Mouse (Mus musculus) T-helper 17 cell (primary cell): Measurements from ENCODE around the gene Slamf9.

ENCODE experiments used
- in situ Hi-C, 2 experiments: fragments of 300-600 bp; cut with MboI, MseI; formaldehyde crosslinking; loops; 1 replicate in 1 of 2; 2 replicates in 1 of 2; pipeline ENCODE4 v1.15.1; 2025; ENCODE audit warnings: high pct_unique_total_duplicates in 2 of 2

The Slamf9 gene

GRCm38 (mm10) chr1:172489585-172490250 is 14.6 kb downstream of the Slamf9 start:
- in situ Hi-C loops = loop anchor here in 1 of 2 experiments (5.0 kb wide), 1 partner anchor 77 kb away; no protein-coding TSS in a partner anchor

- in situ Hi-C loops = loop anchor here in 1 of 2 experiments (5.0 kb wide), 1 partner anchor 78 kb away; no protein-coding TSS in a partner anchor
These were observed 15.1 kb downstream of the Slamf9 start for GRCm38 (mm10) chr1:172490261-172490661.

- in situ Hi-C loops = loop anchor here in 1 of 2 experiments (5.0 kb wide), 1 partner anchor 80 kb away; no protein-coding TSS in a partner anchor
These were observed 16.9 kb downstream of the Slamf9 start for GRCm38 (mm10) chr1:172492047-172492446.

GRCm38 (mm10) chr1:172493516-172493915 is 18.4 kb downstream of the Slamf9 start:
- in situ Hi-C loops = loop anchor here in 1 of 2 experiments (5.0 kb wide), 1 partner anchor 81 kb away; no protein-coding TSS in a partner anchor

GRCm38 (mm10) chr1:172496030-172496429 is 20.9 kb downstream of the Slamf9 start:
- in situ Hi-C loops = no loop called here

- in situ Hi-C loops = no loop called here
These were observed 22.3 kb downstream of the Slamf9 start for GRCm38 (mm10) chr1:172497428-172497827.

- in situ Hi-C loops = loop anchor here in 1 of 2 experiments (25.0 kb wide), 2 partner anchors 1438 to 1638 kb away; partner anchors contain the start of genes Atf6 and Fcgr3
These were observed 24.7 kb downstream of the Slamf9 start, which contains the start of gene Tagln2 for GRCm38 (mm10) chr1:172499765-172500441. Gene Tagln2, plus strand, starts transcription at chr1:172500047.

- in situ Hi-C loops = loop anchor here in 1 of 2 experiments (25.0 kb wide), 2 partner anchors 1438 to 1638 kb away; partner anchors contain the start of genes Atf6 and Fcgr3
These were observed 25.6 kb downstream of the Slamf9 start for GRCm38 (mm10) chr1:172500451-172501370.

GRCm38 (mm10) chr1:172501371-172502144 is 26.4 kb downstream of the Slamf9 start:
- in situ Hi-C loops = loop anchor here in 1 of 2 experiments (25.0 kb wide), 2 partner anchors 1439 to 1639 kb away; partner anchors contain the start of genes Atf6 and Fcgr3

- in situ Hi-C loops = loop anchor here in 1 of 2 experiments (25.0 kb wide), 2 partner anchors 1440 to 1640 kb away; partner anchors contain the start of genes Atf6 and Fcgr3
These were observed 27.3 kb downstream of the Slamf9 start for GRCm38 (mm10) chr1:172502145-172503110.

- in situ Hi-C loops = loop anchor here in 1 of 2 experiments (25.0 kb wide), 2 partner anchors 1441 to 1641 kb away; partner anchors contain the start of genes Atf6 and Fcgr3
These were observed 28.2 kb downstream of the Slamf9 start for GRCm38 (mm10) chr1:172503111-172503997.

- in situ Hi-C loops = loop anchor here in 1 of 2 experiments (25.0 kb wide), 2 partner anchors 1442 to 1642 kb away; partner anchors contain the start of genes Atf6 and Fcgr3
These were observed 29.6 kb downstream of the Slamf9 start for GRCm38 (mm10) chr1:172504756-172505155.

GRCm38 (mm10) chr1:172507001-172507400 is 31.8 kb downstream of the Slamf9 start:
- in situ Hi-C loops = loop anchor here in 1 of 2 experiments (25.0 kb wide), 2 partner anchors 1445 to 1645 kb away; partner anchors contain the start of genes Atf6 and Fcgr3

- in situ Hi-C loops = loop anchor here in 1 of 2 experiments (25.0 kb wide), 2 partner anchors 1445 to 1645 kb away; partner anchors contain the start of genes Atf6 and Fcgr3
These were observed 32.5 kb downstream of the Slamf9 start for GRCm38 (mm10) chr1:172507701-172508100.

- in situ Hi-C loops = loop anchor here in 1 of 2 experiments (25.0 kb wide), 2 partner anchors 1446 to 1646 kb away; partner anchors contain the start of genes Atf6 and Fcgr3
These were observed 33.0 kb downstream of the Slamf9 start for GRCm38 (mm10) chr1:172508172-172508571.

GRCm38 (mm10) chr1:172509235-172509634 is 34.1 kb downstream of the Slamf9 start:
- in situ Hi-C loops = loop anchor here in 1 of 2 experiments (25.0 kb wide), 2 partner anchors 1447 to 1647 kb away; partner anchors contain the start of genes Atf6 and Fcgr3

GRCm38 (mm10) chr1:172509983-172510382 is 34.8 kb downstream of the Slamf9 start:
- in situ Hi-C loops = loop anchor here (10.0 to 25.0 kb wide), 3 partner anchors 305 to 1648 kb away; partner anchors contain the start of genes Atf6 (in 1 of the 2), Fcgr3 (in 1 of the 2) and Pea15a (in 1 of the 2)
